Mouse (Mus musculus): ENCODE measurements at regions not wholly inside any gene's neighbourhood (a gene's known extent, or its start where the extent isn't known, plus 50 kb on each side); places are given as distances from the start of the nearest gene placed in this dataset.

GRCm38 (mm10) chr8:36035339-36035738 is 269.7 kb downstream of the Gm19410 start:
- DNase-seq (ENCODE audit: low read depth in 2 of 2, low spot score in 2 of 2): no peak

- DNase-seq (ENCODE audit: low read depth in 2 of 2, low spot score in 2 of 2): no peak
Observed at GRCm38 (mm10) chr8:36036271-36036670, 270.7 kb downstream of the Gm19410 start.

GRCm38 (mm10) chr8:36041222-36041864 is 275.8 kb downstream of the Gm19410 start:
- DNase-seq (ENCODE audit: low read depth in 2 of 2, low spot score in 2 of 2): peak; percentile 18 to 46

- DNase-seq (ENCODE audit: low read depth in 2 of 2, low spot score in 2 of 2): no peak
Observed at GRCm38 (mm10) chr8:36042594-36042993, 277.0 kb downstream of the Gm19410 start.
